Mouse (Mus musculus) G1E (cell line): ENCODE measurements around the gene Heatr3. TPM values are rescaled to one million over a fixed set of nuclear protein-coding genes. Genes with fewer than 3 reads are reported as not detected.
"Not testable (repeated sequence)": the region's sequence is repeated elsewhere in the genome, so short reads cannot be mapped to it uniquely, and the experiment has no call there.

Experiments
- ATAC-seq: 2 replicates; pipeline ENCODE4 v1.8.0; 2016; ENCODE audit warnings: mild to moderate bottlenecking; ENCODE audit not compliant: insufficient number of reproducible peaks, poor library complexity, low FRiP score, severe bottlenecking; ENCODE audit errors: extremely low read depth
- DNase-seq: peaks from one replicate; pipeline ENCODE4 v3.0.0; 2012; ENCODE audit warnings: low spot score
- H3K27me3 ChIP-seq: 2 replicates; pipeline ENCODE4 v1.6.1; 2012; ENCODE audit warnings: mild to moderate bottlenecking, low read length, inconsistent platforms; ENCODE audit not compliant: insufficient read depth
- H3K36me3 ChIP-seq: replicated peaks from 2 replicates; pipeline ENCODE3; 2012; ENCODE audit warnings: mild to moderate bottlenecking, inconsistent platforms
- H3K4me1 ChIP-seq: 2 replicates; pipeline ENCODE4 v1.6.1; 2012; ENCODE audit warnings: low read depth, low read length, inconsistent platforms, mixed read lengths; ENCODE audit not compliant: insufficient read depth
- H3K4me3 ChIP-seq: 2 replicates; pipeline ENCODE4 v1.5.1; 2012; ENCODE audit warnings: low read depth, mild to moderate bottlenecking, inconsistent platforms, low read length, moderate library complexity, mixed read lengths
- H3K9me3 ChIP-seq: replicated peaks from 2 replicates; pipeline ENCODE4 v1.6.1; 2012; ENCODE audit warnings: inconsistent platforms
- CTCF ChIP-seq: IDR thresholded peaks from 2 replicates; pipeline ENCODE4 v1.5.1; 2012; ENCODE audit warnings: low read depth, low read length, inconsistent platforms, mixed read lengths
- GATA1 ChIP-seq: IDR thresholded peaks from 2 replicates; pipeline ENCODE4 v1.6.1; 2012; ENCODE audit warnings: borderline replicate concordance, low read length, inconsistent platforms, mixed read lengths
- GATA2 ChIP-seq: IDR thresholded peaks from 2 replicates; pipeline ENCODE4 v1.6.1; 2012; ENCODE audit warnings: low read depth, low read length, inconsistent platforms, borderline replicate concordance
- POLR2AphosphoS5 ChIP-seq: IDR thresholded peaks from 2 replicates; pipeline ENCODE4 v1.6.1; 2012; ENCODE audit warnings: low read depth, low read length, inconsistent platforms; ENCODE audit not compliant: insufficient replicate concordance
- TAL1 ChIP-seq: conservative IDR thresholded peaks from 2 replicates; pipeline ENCODE4 v1.6.1; 2012; ENCODE audit warnings: low read depth, low read length, inconsistent platforms, mixed read lengths
- polyA plus RNA-seq: library from polyadenylated mRNA; stranded (reverse); fragments of >175 nt; gene quantifications from 2 replicates; pipeline ENCODE4 v1.2.3, GENCODE M21; 2012
- total RNA-seq, 2 experiments: library from RNA; stranded (forward) in 1 of 2; stranded (reverse) in 1 of 2; fragments of 200-1000 nt in 1 of 2; fragments of >200 nt in 1 of 2; fragmentation: Nextera tagmentation in 1 of 2; gene quantifications; 2 replicates each; pipeline ENCODE4 v1.2.3; 2014 to 2017

Heatr3 gene
- total and polyA plus RNA-seq, 3 experiments = 13.4 to 44.9 (median 44.5) TPM

DNA sequence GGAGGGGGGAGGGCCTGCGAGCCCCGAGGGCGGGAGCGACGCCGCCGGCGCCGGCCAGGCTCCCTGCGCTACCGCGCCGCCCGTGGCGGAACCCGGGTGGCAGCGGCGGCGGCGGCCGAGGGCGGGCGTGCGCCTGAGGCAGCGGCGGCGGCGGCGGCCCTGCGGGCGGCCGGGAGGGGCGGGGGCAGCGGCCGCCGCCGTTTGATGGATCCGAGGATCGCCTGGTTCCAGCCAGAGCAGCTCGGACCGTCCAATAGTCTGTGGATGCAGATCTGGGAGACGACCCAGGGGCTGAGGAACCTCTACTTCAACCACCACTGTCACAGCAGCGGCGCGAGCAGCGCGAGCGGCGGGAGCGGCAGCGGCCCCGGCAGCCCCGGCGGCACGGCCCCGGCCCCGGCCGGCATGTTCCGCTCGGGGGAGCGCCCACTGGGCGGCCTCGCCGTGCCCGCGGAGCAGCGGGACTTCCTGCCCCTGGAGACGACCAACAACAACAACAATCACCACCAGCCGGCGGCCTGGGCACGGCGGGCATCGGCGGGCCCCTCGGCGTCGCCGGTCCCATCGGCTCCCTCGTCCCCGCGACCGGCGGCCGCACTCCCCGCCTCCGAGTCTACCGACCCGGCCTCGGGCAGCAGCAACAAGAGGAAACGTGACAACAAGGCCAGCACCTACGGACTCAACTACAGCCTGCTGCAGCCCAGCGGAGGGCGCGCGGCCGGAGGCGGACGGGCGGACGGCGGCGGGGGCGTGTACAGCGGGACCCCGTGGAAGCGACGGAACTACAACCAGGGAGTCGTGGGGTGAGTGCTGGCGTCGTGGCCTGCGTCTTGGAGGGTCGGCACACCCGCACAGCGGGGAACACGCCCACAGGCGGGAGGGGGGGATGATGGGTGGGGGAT lies 62.3 kb downstream of the Heatr3 start:
- Histone ChIP-seq H3K36me3 (peaks cover 47% of the 10 kb centered on the region), H3K27me3 (peaks cover 3% of the 10 kb centered on the region), H3K9me3 (no peaks in the 10 kb centered on the region), H3K4me1 (peaks cover 34% of the 10 kb centered on the region), H3K4me3 (peak overlapping the region; percentile 83)
- no peak for TF ChIP-seq TAL1
- no peak for TF ChIP-seq CTCF
- TF ChIP-seq GATA2 = no peak
- no peak for TF ChIP-seq POLR2AphosphoS5
- no peak for TF ChIP-seq GATA1
- no peak for ATAC-seq
- DNase-seq = peak; percentile 19

DNA sequence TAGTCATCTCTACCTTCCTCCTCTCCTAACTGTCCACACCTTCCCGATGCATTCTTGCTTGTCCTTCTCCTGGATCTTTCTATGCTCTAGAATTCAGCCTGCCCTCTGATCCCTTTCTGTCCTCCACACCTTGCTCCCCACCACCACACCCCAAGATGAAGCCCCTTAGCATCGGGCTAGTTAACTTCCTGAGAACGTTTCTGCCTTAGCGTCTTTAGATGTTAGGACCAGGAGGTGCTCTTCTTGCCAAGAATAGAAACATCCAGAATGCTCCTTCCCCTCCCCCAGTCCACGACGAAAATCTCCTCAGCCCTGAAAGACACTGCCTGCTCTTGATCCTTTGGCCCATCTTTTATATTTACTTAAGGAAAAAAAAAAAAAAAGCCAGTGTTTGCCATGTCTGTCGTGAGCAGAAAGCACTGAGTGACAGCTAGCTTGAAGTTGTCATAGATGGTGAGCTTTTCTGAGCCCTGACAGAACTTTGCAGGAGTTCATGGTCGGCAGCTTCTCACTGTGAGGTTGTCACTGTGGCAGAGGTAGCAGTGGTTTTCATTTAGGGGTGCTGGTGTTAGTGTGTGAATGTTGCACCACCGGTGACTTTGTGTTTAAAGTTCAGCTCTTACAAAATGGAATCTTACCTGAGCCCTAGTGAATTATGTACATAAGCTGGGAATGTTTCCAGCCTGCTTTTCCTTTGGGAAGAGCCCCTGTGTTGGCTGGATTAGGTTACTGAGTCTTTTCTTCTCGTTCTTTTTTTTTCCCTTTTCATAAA lies 63.3 kb downstream of the Heatr3 start:
- Histone ChIP-seq H3K4me1 (peaks cover 35% of the 10 kb centered on the region), H3K4me3 (peak overlapping the region; percentile 83), H3K9me3 (no peaks in the 10 kb centered on the region), H3K36me3 (peaks cover 57% of the 10 kb centered on the region), H3K27me3 (no peaks in the 10 kb centered on the region; the same call in 1 of the 2 replicates)
- ATAC-seq = no peak
- DNase-seq = no peak
- TF ChIP-seq GATA1 (no peak), GATA2 (no peak), POLR2AphosphoS5 (no peak), CTCF (no peak), TAL1 (no peak)

GRCm38 (mm10) chr8:88201641-88202040 lies 64.0 kb downstream of the Heatr3 start:
- no peak for DNase-seq
- ATAC-seq = no peak
- H3K9me3 ChIP-seq = no peaks in the 10 kb centered on the region
- peaks cover 61% of the 10 kb centered on the region for H3K36me3 ChIP-seq
- H3K27me3 ChIP-seq = no peaks in the 10 kb centered on the region
- TF ChIP-seq TAL1 = no peak
- TF ChIP-seq POLR2AphosphoS5 = no peak
- TF ChIP-seq GATA1 = no peak
- no peak for TF ChIP-seq GATA2
- TF ChIP-seq CTCF = no peak
- peaks cover 35% of the 10 kb centered on the region for H3K4me1 ChIP-seq
- H3K4me3 ChIP-seq = no peak overlapping the region

- no peaks in the 10 kb centered on the region for H3K27me3 ChIP-seq
- H3K36me3 ChIP-seq = peaks cover 84% of the 10 kb centered on the region
- H3K4me3 ChIP-seq = no peak overlapping the region
- H3K4me1 ChIP-seq = peaks cover 21% of the 10 kb centered on the region
- no peaks in the 10 kb centered on the region for H3K9me3 ChIP-seq
- DNase-seq (no peak), ATAC-seq (no peak)
- TF ChIP-seq CTCF (no peak), TAL1 (no peak), GATA2 (no peak), POLR2AphosphoS5 (no peak), GATA1 (no peak)
Observed at GRCm38 (mm10) chr8:88206016-88206415, 68.4 kb downstream of the Heatr3 start.

GRCm38 (mm10) chr8:88207121-88207821 lies 69.6 kb downstream of the Heatr3 start:
- Histone ChIP-seq H3K4me3 (no peak overlapping the region), H3K27me3 (no peaks in the 10 kb centered on the region), H3K9me3 (no peaks in the 10 kb centered on the region), H3K36me3 (peaks cover 83% of the 10 kb centered on the region), H3K4me1 (peaks cover 9% of the 10 kb centered on the region)
- DNase-seq (no peak), ATAC-seq (no peak)
- no peak for TF ChIP-seq CTCF
- no peak for TF ChIP-seq GATA1

DNA sequence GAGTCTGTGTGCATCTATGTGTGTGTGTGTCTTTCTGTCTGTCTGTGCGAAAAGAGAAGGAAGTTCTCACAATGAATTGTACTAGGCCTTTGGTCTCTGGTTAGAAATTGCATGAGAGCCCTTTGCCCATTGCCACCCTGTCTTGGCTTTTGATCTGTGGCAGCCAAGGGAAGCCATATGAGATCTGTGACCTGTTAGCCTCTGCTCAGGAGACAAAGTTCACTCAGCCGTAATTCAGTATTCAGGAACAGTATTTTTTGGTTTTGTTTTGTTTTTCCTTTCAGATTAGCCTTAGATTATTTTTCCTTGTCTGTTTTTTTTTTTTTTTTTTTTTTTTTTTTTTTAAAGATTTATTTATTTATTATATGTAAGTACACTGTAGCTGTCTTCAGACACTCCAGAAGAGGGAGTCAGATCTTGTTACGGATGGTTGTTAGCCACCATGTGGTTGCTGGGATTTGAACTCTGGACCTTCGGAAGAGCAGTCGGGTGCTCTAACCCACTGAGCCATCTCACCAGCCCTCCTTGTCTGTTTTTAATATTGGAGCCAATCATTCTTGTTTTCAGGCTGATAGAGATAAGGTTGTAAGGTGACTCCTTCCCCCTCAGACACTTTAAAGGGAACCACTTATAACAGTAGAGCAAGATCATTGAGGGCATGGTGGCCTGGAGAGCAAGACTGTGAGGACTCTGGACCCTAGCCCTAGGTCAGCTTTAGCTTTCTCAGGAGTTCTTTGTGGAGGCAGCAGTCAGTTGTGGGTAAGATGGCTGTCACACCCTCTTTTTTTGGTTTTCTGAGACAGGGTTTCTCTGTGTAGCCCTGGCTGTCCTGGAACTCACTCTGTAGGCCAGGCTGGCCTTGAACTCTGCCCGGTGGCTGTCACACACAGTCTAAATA lies 72.5 kb downstream of the Heatr3 start:
- H3K27me3 ChIP-seq, H3K4me3 ChIP-seq, H3K9me3 ChIP-seq, DNase-seq, ATAC-seq: not testable (repeated sequence)
- Histone ChIP-seq H3K36me3 (peaks cover 66% of the 10 kb centered on the region), H3K4me1 (peaks cover 10% of the 10 kb centered on the region)
